Mouse (Mus musculus): ENCODE data around the gene Dapl1. TPM values are rescaled to one million over a fixed set of nuclear protein-coding genes. Genes with fewer than 3 reads are reported as not detected.

The Dapl1 gene
- polyA plus RNA-seq, 1 experiment, result not detected

- Histone ChIP-seq H3K79me2 (ENCODE audit: control insufficient read depth, insufficient read depth) (no peaks in the 10 kb centered on the region), H3K27me3 (ENCODE audit: control insufficient read depth, insufficient read depth, insufficient read length) (no peaks in the 10 kb centered on the region), H3K79me3 (ENCODE audit: low read depth) (no peaks in the 10 kb centered on the region), H3K36me3 (ENCODE audit: control insufficient read depth, insufficient read depth) (no peaks in the 10 kb centered on the region), H3K4me3 (ENCODE audit: insufficient read depth, poor library complexity, severe bottlenecking) (no peak overlapping the region), H3ac (ENCODE audit: control insufficient read depth, insufficient read length, low read depth) (no peak overlapping the region)
- no peak for TF ChIP-seq MYOD1 (IDR thresholded peaks at IDR 0.05; ENCODE audit: control insufficient read depth, insufficient read length, low read depth)
- no peak for TF ChIP-seq MAX (IDR thresholded peaks at IDR 0.05)
- no peak for TF ChIP-seq CTCF (IDR thresholded peaks at IDR 0.05; ENCODE audit: control insufficient read depth, insufficient read depth, insufficient read length)
These were observed 63.1 kb downstream of the Dapl1 start for GRCm38 (mm10) chr2:59547369-59548099.

- H3ac ChIP-seq (ENCODE audit: control insufficient read depth, insufficient read length, low read depth), result no peak overlapping the region
- no peaks in the 10 kb centered on the region for H3K79me3 ChIP-seq (ENCODE audit: low read depth)
- H3K79me2 ChIP-seq (ENCODE audit: control insufficient read depth, insufficient read depth), result no peaks in the 10 kb centered on the region
- no peaks in the 10 kb centered on the region for H3K36me3 ChIP-seq (ENCODE audit: control insufficient read depth, insufficient read depth)
- H3K27me3 ChIP-seq (ENCODE audit: control insufficient read depth, insufficient read depth, insufficient read length), result no peaks in the 10 kb centered on the region
- H3K4me3 ChIP-seq (ENCODE audit: insufficient read depth, poor library complexity, severe bottlenecking), result no peak overlapping the region
- no peak for TF ChIP-seq MYOG (IDR thresholded peaks at IDR 0.05; ENCODE audit: control insufficient read depth, extremely low read depth, insufficient read length)
- no peak for TF ChIP-seq MYOD1 (IDR thresholded peaks at IDR 0.05; ENCODE audit: control insufficient read depth, insufficient read length, low read depth)
- TF ChIP-seq CTCF (IDR thresholded peaks at IDR 0.05; ENCODE audit: control insufficient read depth, insufficient read depth, insufficient read length), result no peak
- no peak for TF ChIP-seq CEBPB (IDR thresholded peaks at IDR 0.05; ENCODE audit: low read depth)
- no peak for TF ChIP-seq USF1 (IDR thresholded peaks at IDR 0.05; ENCODE audit: low read depth)
- TF ChIP-seq MAX (IDR thresholded peaks at IDR 0.05), result no peak
- no peak for TF ChIP-seq FOSL1 (IDR thresholded peaks at IDR 0.05; ENCODE audit: insufficient read depth, low read length, poor library complexity, severe bottlenecking)
These were observed 68.3 kb downstream of the Dapl1 start for GRCm38 (mm10) chr2:59552784-59553183.

- no peaks in the 10 kb centered on the region for H3K79me2 ChIP-seq (ENCODE audit: control insufficient read depth, insufficient read depth)
- no peak for TF ChIP-seq CEBPB (IDR thresholded peaks at IDR 0.05; ENCODE audit: low read depth)
- no peak for TF ChIP-seq MYOG (IDR thresholded peaks at IDR 0.05; ENCODE audit: control insufficient read depth, extremely low read depth, insufficient read length)
- no peak for TF ChIP-seq CTCF (IDR thresholded peaks at IDR 0.05; ENCODE audit: control insufficient read depth, insufficient read depth, insufficient read length)
- TF ChIP-seq FOSL1 (IDR thresholded peaks at IDR 0.05; ENCODE audit: insufficient read depth, low read length, poor library complexity, severe bottlenecking), result no peak
- no peak for TF ChIP-seq MAX (IDR thresholded peaks at IDR 0.05)
- no peak for TF ChIP-seq MYOD1 (IDR thresholded peaks at IDR 0.05; ENCODE audit: control insufficient read depth, insufficient read length, low read depth)
- no peak for TF ChIP-seq USF1 (IDR thresholded peaks at IDR 0.05; ENCODE audit: low read depth)
- H3K4me3 ChIP-seq (ENCODE audit: insufficient read depth, poor library complexity, severe bottlenecking), result no peak overlapping the region
- no peaks in the 10 kb centered on the region for H3K27me3 ChIP-seq (ENCODE audit: control insufficient read depth, insufficient read depth, insufficient read length)
- no peaks in the 10 kb centered on the region for H3K79me3 ChIP-seq (ENCODE audit: low read depth)
- no peak overlapping the region for H3ac ChIP-seq (ENCODE audit: control insufficient read depth, insufficient read length, low read depth)
- H3K36me3 ChIP-seq (ENCODE audit: control insufficient read depth, insufficient read depth), result no peaks in the 10 kb centered on the region
These were observed 70.0 kb downstream of the Dapl1 start for GRCm38 (mm10) chr2:59554373-59554940.

Other genes starting within 250 kb of the Dapl1 start
- 24.9 TPM for gene Tanc1, start 127.4 kb downstream of the Dapl1 start, polyA plus RNA-seq (2012; fragmentation: generic; extraction: Trizol)

All from C2C12 (cell line).